Mouse (Mus musculus) embryonic facial prominence, embryonic 14.5 days (tissue): ENCODE results near the gene Tmem41a. TPM values are rescaled to one million over a fixed set of nuclear protein-coding genes. Genes with fewer than 3 reads are reported as not detected.
"Not testable (repeated sequence)": the region's sequence is repeated elsewhere in the genome, so short reads cannot be mapped to it uniquely, and the experiment has no call there.

Experiments
- ATAC-seq: fragments of 200-750 bp; cut with Nextera tagmentation; 2 replicates; pipeline ENCODE4 v1.8.0; 2017; ENCODE audit warnings: low read depth, moderate number of reproducible peaks, moderate TSS enrichment
- DNase-seq: peaks from one replicate; pipeline ENCODE4 v3.0.0-alpha.2; 2015; ENCODE audit warnings: low spot score
- H3K27ac ChIP-seq: fragments of 300-500 bp; sonication (generic); replicated peaks from 2 replicates; pipeline ENCODE4 v1.5.1; 2014; ENCODE audit warnings: low read depth, mild to moderate bottlenecking, low read length, moderate library complexity
- H3K27me3 ChIP-seq: fragments of 300-500 bp; sonication (generic); replicated peaks from 2 replicates; pipeline ENCODE4 v1.6.1; 2014; ENCODE audit warnings: low read length; ENCODE audit not compliant: control insufficient read depth, insufficient read depth
- H3K36me3 ChIP-seq: fragments of 300-500 bp; sonication (generic); 2 replicates; pipeline ENCODE4 v1.6.1; 2014; ENCODE audit warnings: low read length, mixed read lengths; ENCODE audit not compliant: control insufficient read depth, insufficient read depth
- H3K4me1 ChIP-seq: fragments of 300-500 bp; sonication (generic); 2 replicates; pipeline ENCODE4 v1.6.1; 2014; ENCODE audit warnings: antibody characterized with exemption, low read length; ENCODE audit not compliant: control insufficient read depth, insufficient read depth
- H3K4me2 ChIP-seq: fragments of 300-500 bp; sonication (generic); 2 replicates; pipeline ENCODE4 v1.6.1; 2014; ENCODE audit warnings: low read depth, mild to moderate bottlenecking, low read length, moderate library complexity, mixed read lengths
- H3K4me3 ChIP-seq: fragments of 300-500 bp; sonication (generic); 2 replicates; pipeline ENCODE4 v1.5.1; 2014; ENCODE audit warnings: low read depth, mild to moderate bottlenecking, low read length
- H3K9ac ChIP-seq: fragments of 300-500 bp; sonication (generic); 2 replicates; pipeline ENCODE4 v1.6.1; 2014; ENCODE audit warnings: low read depth, mild to moderate bottlenecking, low read length, moderate library complexity, mixed read lengths
- H3K9me3 ChIP-seq: fragments of 300-500 bp; sonication (generic); 2 replicates; pipeline ENCODE4 v1.6.1; 2016; ENCODE audit warnings: low read length; ENCODE audit not compliant: control insufficient read depth
- WGBS: fragments of 180-500 bp; shearing (Covaris S2); extraction: QIAGEN DNeasy Blood & Tissue Kit; methylation state at CpG from one replicate; pipeline ENCODE4 v1.1.7; 2014; 5-methylcytosine and 5-hydroxymethylcytosine counted together
- polyA plus RNA-seq: library from polyadenylated mRNA; unstranded; fragments of >200 nt; fragmentation: Nextera tagmentation; extraction: Ambion mirVana; gene quantifications from 2 replicates; pipeline ENCODE4 v1.2.1, GENCODE M21; 2014

Tmem41a gene
- polyA plus RNA-seq: 39.1 and 41.1 TPM in 2 replicates

DNA sequence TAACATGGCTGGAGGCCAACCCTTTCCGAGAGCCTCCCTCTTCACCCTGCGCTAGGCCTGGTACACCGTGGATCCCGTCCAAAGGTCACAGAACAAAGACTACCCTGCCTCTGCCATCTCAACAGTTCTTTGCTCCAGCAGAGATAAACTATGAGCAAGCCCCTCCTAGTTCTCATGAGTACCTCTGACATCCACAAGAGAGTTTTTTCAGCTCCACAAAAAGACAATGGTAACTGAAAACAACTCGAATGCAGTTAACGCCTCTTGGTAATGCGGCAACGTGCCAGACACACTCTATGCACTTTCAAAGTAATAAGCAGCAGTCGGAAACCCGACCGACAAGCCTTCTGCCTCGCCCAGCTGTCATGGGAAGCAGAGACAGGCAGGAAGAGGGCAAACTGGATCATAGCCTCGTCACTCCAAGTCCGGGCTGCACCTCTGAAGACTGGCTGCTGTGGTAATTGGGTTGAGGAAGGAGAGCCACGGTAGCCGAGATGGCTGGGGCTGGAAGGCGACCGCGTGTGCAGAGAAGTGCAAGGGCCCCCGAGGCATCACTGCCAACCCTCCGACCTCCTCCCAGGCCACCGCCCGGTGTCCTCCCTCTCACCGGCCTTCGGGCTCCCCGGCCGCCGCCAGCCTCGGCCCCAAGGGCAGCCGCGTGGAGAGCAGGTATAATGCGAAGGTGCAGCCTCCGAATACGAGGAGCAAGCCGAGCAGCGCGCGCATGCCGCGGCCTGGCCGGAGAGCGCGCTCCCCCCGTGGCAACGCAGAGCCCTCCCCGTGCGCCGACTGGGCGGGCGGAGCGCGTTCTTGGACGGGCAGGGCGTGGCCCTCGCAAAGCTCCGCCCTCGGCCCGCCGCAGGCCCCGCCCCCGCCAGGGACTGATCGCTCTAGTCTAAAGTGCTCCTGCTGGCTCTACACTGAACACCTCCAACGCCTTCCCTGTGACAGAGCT is at the start of gene Tmem41a:
Gene Tmem41a (minus strand): TSS at position 792 of the 955 bp plus-strand sequence.
- peak within 1 kb of the TSS; percentile 88 for H3K4me2 ChIP-seq
- H3K36me3 ChIP-seq: no peaks in the 10 kb centered on the region
- WGBS: 1% methylated on average over 32 of the region's 63 CpGs
- H3K4me3 ChIP-seq: peak within 1 kb of the TSS; percentile 82
- no peaks in the 10 kb centered on the region for H3K9me3 ChIP-seq
- peak within 1 kb of the TSS; percentile 79 for H3K9ac ChIP-seq
- H3K27me3 ChIP-seq: no peaks in the 10 kb centered on the region
- no peaks in the 10 kb centered on the region; the same call in 1 of the 2 replicates for H3K4me1 ChIP-seq
- H3K27ac ChIP-seq: peak within 1 kb of the TSS; percentile 77
- ATAC-seq (peak; percentile 98), DNase-seq (peak; percentile 92)

- no peaks in the 10 kb centered on the region for H3K4me1 ChIP-seq
Observed at GRCm38 (mm10) chr16:21996402-21996801, 49.0 kb upstream of the Tmem41a start.

DNA sequence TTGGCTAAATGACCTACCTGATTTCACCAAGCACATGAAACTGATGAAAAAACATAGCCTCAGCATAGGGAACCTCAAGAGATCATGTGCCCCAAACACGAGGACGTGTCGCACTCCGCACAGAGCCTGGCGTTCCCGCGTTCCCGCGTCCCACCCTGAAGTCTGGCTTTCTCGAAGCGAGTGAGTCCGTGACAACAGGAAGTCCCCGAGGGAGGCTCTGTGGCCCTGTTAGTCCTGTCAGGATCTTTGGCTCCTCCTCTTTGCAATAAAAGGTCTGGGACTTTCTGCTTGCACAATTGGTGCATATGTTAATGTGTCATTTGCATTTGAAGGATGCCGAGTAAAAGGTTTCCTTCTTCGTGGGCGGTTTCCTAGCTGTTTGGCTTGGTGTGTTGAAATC is 48.0 kb upstream of the Tmem41a start, which contains the start of gene Liph:
Gene Liph (minus strand): TSS at position 360 of the 400 bp plus-strand sequence.
- Histone ChIP-seq H3K4me3 (peak within 1 kb of the TSS; percentile 24; the same call in 1 of the 2 replicates), H3K4me1 (no peaks in the 10 kb centered on the region), H3K27ac (no peak within 1 kb of the TSS), H3K9ac (peak within 1 kb of the TSS; percentile 20; the same call in 1 of the 2 replicates), H3K4me2 (peak within 1 kb of the TSS; percentile 48), H3K36me3 (no peaks in the 10 kb centered on the region), H3K27me3 (no peaks in the 10 kb centered on the region), H3K9me3 (no peaks in the 10 kb centered on the region)
- ATAC-seq (no peak), DNase-seq (peak; percentile 46)
- WGBS: 10% methylated on average over 16 of the region's 16 CpGs

More at GRCm38 (mm10) chr16:21996402-21996801, 49.0 kb upstream of the Tmem41a start:
- Histone ChIP-seq H3K27ac (no peak overlapping the region), H3K9ac (no peak overlapping the region), H3K36me3 (no peaks in the 10 kb centered on the region), H3K9me3 (no peaks in the 10 kb centered on the region), H3K4me3 (no peak overlapping the region), H3K27me3 (no peaks in the 10 kb centered on the region), H3K4me2 (no peak overlapping the region)
- ATAC-seq (no peak), DNase-seq (no peak)
- WGBS: 47% methylated on average over 4 of the region's 4 CpGs

DNA sequence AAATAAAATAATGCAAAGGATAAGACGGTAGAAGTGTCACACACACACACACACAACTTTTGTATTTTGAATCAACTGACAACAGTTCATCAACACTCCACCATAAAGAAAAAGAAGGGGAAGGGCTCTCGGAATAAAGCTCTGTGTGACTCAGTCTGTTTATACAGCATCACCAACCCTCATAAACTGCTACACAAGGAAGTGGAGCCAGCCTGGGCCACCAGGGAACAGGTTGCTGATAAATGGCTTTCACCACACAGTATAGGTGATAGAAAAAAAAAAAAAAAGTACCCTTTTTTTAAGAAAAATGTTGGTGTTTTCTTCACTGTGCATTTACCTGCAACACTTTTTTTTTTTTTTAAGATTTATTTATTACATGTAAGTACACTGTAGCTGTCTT is 44.4 kb upstream of the Tmem41a start:
- Histone ChIP-seq H3K9me3 (no peaks in the 10 kb centered on the region), H3K4me3 (no peak overlapping the region), H3K27me3 (no peaks in the 10 kb centered on the region), H3K27ac (no peak overlapping the region), H3K4me1 (no peaks in the 10 kb centered on the region), H3K9ac (no peak overlapping the region), H3K4me2 (no peak overlapping the region), H3K36me3 (no peaks in the 10 kb centered on the region)
- no peak for ATAC-seq
- WGBS: 72% methylated on average over 2 of the region's 2 CpGs
- DNase-seq: no peak

GRCm38 (mm10) chr16:21990893-21991292 is 43.5 kb upstream of the Tmem41a start:
- not testable (repeated sequence) for ATAC-seq, H3K27ac ChIP-seq, H3K4me1 ChIP-seq, DNase-seq, H3K9ac ChIP-seq, H3K4me3 ChIP-seq, H3K36me3 ChIP-seq, H3K27me3 ChIP-seq, H3K9me3 ChIP-seq, H3K4me2 ChIP-seq

GRCm38 (mm10) chr16:21987956-21988355 is 40.6 kb upstream of the Tmem41a start:
- ATAC-seq (no peak), DNase-seq (no peak)
- no peak overlapping the region for H3K4me2 ChIP-seq
- H3K27ac ChIP-seq: no peak overlapping the region
- no peaks in the 10 kb centered on the region for H3K27me3 ChIP-seq
- H3K9ac ChIP-seq: no peak overlapping the region
- no peaks in the 10 kb centered on the region for H3K9me3 ChIP-seq
- no peak overlapping the region for H3K4me3 ChIP-seq
- H3K36me3 ChIP-seq: no peaks in the 10 kb centered on the region
- 40% methylated on average over 5 of the region's 5 CpGs for WGBS
- H3K4me1 ChIP-seq: no peaks in the 10 kb centered on the region

DNA sequence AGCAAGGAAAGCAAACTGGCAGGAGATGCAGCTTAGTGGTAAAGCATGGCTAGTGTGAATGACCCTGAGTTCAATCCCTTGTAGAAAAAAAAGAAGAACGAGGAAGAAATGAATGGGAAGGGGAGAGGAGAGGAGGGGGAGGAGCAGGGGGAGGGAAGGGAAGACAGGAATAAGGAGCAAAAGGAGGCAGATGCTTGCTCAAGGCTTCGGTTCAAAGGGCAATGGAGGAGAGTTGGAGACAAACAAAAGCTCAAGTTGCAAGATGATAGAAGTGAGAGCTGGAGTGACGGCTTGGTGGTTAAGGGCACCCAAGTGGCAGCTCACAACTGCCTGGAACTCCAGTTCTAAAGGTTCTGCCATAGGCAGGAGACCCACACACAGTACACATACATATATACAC is 38.8 kb upstream of the Tmem41a start:
- Histone ChIP-seq H3K9ac (no peak overlapping the region), H3K4me2 (no peak overlapping the region), H3K27me3 (no peaks in the 10 kb centered on the region), H3K27ac (no peak overlapping the region), H3K36me3 (no peaks in the 10 kb centered on the region), H3K4me1 (no peaks in the 10 kb centered on the region), H3K4me3 (no peak overlapping the region), H3K9me3 (no peaks in the 10 kb centered on the region)
- DNase-seq (no peak), ATAC-seq (no peak)
- 42% methylated on average over 3 of the region's 3 CpGs for WGBS

DNA sequence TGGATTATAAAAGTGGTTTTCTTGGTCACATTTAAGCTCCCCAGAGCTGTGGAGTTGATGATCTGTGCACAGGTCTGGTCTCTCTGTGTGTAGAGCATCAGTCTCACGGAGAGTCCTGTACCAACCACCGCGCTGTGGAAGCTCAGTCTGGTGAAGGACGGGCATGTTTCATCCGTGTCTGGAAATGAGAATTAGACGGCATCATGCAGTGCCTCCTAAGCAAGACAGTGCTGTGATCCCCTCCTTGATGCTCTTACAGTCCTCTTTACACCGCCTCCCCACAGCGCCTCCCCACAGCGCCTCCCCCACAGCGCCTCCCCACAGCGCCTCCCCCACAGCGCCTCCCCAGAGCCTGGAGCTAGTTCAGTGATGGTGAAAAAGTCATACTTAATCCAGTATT is 36.7 kb upstream of the Tmem41a start:
- DNase-seq (no peak), ATAC-seq (no peak)
- Histone ChIP-seq H3K27ac (no peak overlapping the region), H3K9ac (no peak overlapping the region), H3K36me3 (no peaks in the 10 kb centered on the region), H3K27me3 (no peaks in the 10 kb centered on the region), H3K4me3 (no peak overlapping the region), H3K9me3 (no peaks in the 10 kb centered on the region), H3K4me2 (no peak overlapping the region), H3K4me1 (no peaks in the 10 kb centered on the region)
- 89% methylated on average over 12 of the region's 12 CpGs for WGBS
